Mouse (Mus musculus) small intestine, adult 2 months (tissue): Measurements from ENCODE around the gene Gm6169.

Experiments used
- CTCF ChIP-seq: fragments of 200-500 bp; IDR thresholded peaks from 2 replicates; pipeline ENCODE4 v1.5.1; 2012; ENCODE audit warnings: low read depth, mild to moderate bottlenecking, control low read depth, inconsistent platforms, low read length, moderate library complexity, mixed read lengths; ENCODE audit not compliant: insufficient replicate concordance, insufficient read length; ENCODE audit errors: extremely low read depth
- POLR2A ChIP-seq: fragments of 200-500 bp; IDR thresholded peaks from 2 replicates; pipeline ENCODE4 v1.6.1; 2012; ENCODE audit warnings: low read depth, mild to moderate bottlenecking, control low read depth, inconsistent platforms, low read length, moderate library complexity

- TF ChIP-seq POLR2A: no peak
- TF ChIP-seq CTCF: no peak
These were observed 31.3 kb downstream of the Gm6169 start for GRCm38 (mm10) chr13:97067691-97068090.
